Mouse (Mus musculus) kidney, embryonic 15.5 days (tissue): ENCODE results near the gene Lpcat1. TPM values are rescaled to one million over a fixed set of nuclear protein-coding genes. Genes with fewer than 3 reads are reported as not detected.

Experiments
- ATAC-seq: fragments of 200-750 bp; cut with Nextera tagmentation; replicated peaks from 2 replicates; pipeline ENCODE4 v1.8.0; 2017; ENCODE audit warnings: moderate TSS enrichment; ENCODE audit not compliant: low FRiP score
- H3K27ac ChIP-seq: fragments of 300-500 bp; sonication (generic); 2 replicates; pipeline ENCODE4 v1.5.1; 2015; ENCODE audit warnings: mild to moderate bottlenecking, inconsistent platforms
- H3K27me3 ChIP-seq: fragments of 300-500 bp; sonication (generic); 2 replicates; pipeline ENCODE4 v1.6.1; 2015; ENCODE audit warnings: inconsistent platforms
- H3K36me3 ChIP-seq: fragments of 300-500 bp; sonication (generic); 2 replicates; pipeline ENCODE4 v1.6.1; 2015; ENCODE audit warnings: inconsistent platforms
- H3K4me1 ChIP-seq: fragments of 300-500 bp; sonication (generic); 2 replicates; pipeline ENCODE4 v1.6.1; 2015; ENCODE audit warnings: inconsistent platforms
- H3K4me2 ChIP-seq: fragments of 300-500 bp; sonication (generic); 2 replicates; pipeline ENCODE4 v1.6.1; 2015; ENCODE audit warnings: moderate library complexity, mild to moderate bottlenecking, inconsistent platforms
- H3K4me3 ChIP-seq: fragments of 300-500 bp; sonication (generic); replicated peaks from 2 replicates; pipeline ENCODE4 v1.5.1; 2015; ENCODE audit warnings: mild to moderate bottlenecking, inconsistent platforms
- H3K9ac ChIP-seq: fragments of 300-500 bp; sonication (generic); 2 replicates; pipeline ENCODE4 v1.6.1; 2015; ENCODE audit warnings: mild to moderate bottlenecking, inconsistent platforms
- H3K9me3 ChIP-seq: fragments of 300-500 bp; sonication (generic); replicated peaks from 2 replicates; pipeline ENCODE4 v1.6.1; 2016; ENCODE audit warnings: inconsistent platforms
- WGBS: fragments of 180-500 bp; shearing (Covaris S2); methylation state at CpG from one replicate; pipeline ENCODE4 v1.1.7; 2015; ENCODE audit warnings: mixed read lengths; 5-methylcytosine and 5-hydroxymethylcytosine counted together
- polyA plus RNA-seq: library from polyadenylated mRNA; unstranded; fragments of >200 nt; fragmentation: Nextera tagmentation; extraction: Ambion mirVana; gene quantifications from 2 replicates; pipeline ENCODE4 v1.2.1, GENCODE M21; 2015

Gene Lpcat1
- polyA plus RNA-seq: 36.1 and 36.4 TPM in 2 replicates

GRCm38 (mm10) chr13:73467034-73467420 lies at the start of gene Lpcat1:
Gene Lpcat1 (plus strand): TSS chr13:73467197.
- no peaks in the 10 kb centered on the region for H3K36me3 ChIP-seq
- peak within 1 kb of the TSS; percentile 77 for H3K9ac ChIP-seq
- WGBS: under 1% methylated on average over 35 of the region's 35 CpGs
- H3K4me2 ChIP-seq: peak within 1 kb of the TSS; percentile 85
- H3K4me1 ChIP-seq: peaks cover 34% of the 10 kb centered on the region
- peak within 1 kb of the TSS; percentile 90 for H3K27ac ChIP-seq
- H3K9me3 ChIP-seq: no peaks in the 10 kb centered on the region
- peak within 1 kb of the TSS; percentile 77 for H3K4me3 ChIP-seq
- no peaks in the 10 kb centered on the region for H3K27me3 ChIP-seq
- ATAC-seq: peak; percentile 98

- Histone ChIP-seq H3K9ac (no peak overlapping the region), H3K4me3 (no peak overlapping the region), H3K27me3 (no peaks in the 10 kb centered on the region), H3K36me3 (no peaks in the 10 kb centered on the region), H3K27ac (no peak overlapping the region), H3K4me1 (no peaks in the 10 kb centered on the region), H3K4me2 (no peak overlapping the region), H3K9me3 (no peaks in the 10 kb centered on the region)
- WGBS: 41% methylated on average over 15 of the region's 15 CpGs
- ATAC-seq: no peak
Measured at GRCm38 (mm10) chr13:73417478-73418220, 49.3 kb upstream of the Lpcat1 start.

DNA sequence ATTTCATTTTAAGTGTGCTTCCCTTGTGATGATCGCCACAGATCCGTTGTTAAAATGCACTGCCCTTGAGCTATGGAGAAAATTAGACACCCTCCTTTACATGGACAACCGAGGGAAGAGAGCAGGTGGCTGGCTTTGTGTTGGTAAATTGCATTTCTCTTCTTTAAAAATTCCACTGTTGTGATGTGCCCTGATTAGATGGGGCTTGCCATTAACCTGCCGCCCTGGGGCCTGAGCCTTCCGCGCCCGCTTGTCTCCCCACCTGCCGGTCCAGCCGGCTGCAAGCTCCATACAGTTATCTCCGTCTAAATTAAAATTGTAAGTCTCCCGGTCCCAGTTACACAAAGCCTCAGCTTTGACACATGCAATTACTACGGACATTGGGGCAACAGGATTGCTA lies 48.7 kb upstream of the Lpcat1 start:
- Histone ChIP-seq H3K4me3 (no peak overlapping the region), H3K9ac (no peak overlapping the region), H3K27ac (no peak overlapping the region), H3K36me3 (no peaks in the 10 kb centered on the region), H3K9me3 (no peaks in the 10 kb centered on the region), H3K4me1 (no peaks in the 10 kb centered on the region), H3K4me2 (no peak overlapping the region), H3K27me3 (no peaks in the 10 kb centered on the region)
- 54% methylated on average over 12 of the region's 12 CpGs for WGBS
- ATAC-seq: no peak

DNA sequence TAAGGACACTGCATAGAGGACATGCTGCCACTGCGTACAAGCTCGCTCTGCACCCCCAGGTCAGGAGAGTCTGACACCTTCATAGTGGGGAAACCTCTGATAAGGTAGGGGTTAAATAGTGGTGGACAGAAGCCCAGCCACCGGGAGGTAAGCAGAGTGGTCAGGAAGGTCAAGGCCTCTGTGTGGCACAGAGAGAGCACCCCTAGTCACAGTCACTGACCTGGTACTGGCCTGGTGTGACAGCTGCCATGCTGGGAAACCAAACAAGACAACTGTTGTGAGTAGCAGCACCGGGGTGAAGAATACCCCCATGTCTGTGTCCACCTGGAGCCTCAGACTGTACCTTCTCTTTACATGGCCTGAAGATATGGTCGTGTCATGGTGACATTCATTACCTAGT lies 47.8 kb upstream of the Lpcat1 start:
- Histone ChIP-seq H3K9me3 (no peaks in the 10 kb centered on the region), H3K4me2 (no peak overlapping the region), H3K27me3 (no peaks in the 10 kb centered on the region), H3K27ac (no peak overlapping the region), H3K9ac (no peak overlapping the region), H3K4me1 (no peaks in the 10 kb centered on the region), H3K4me3 (no peak overlapping the region), H3K36me3 (no peaks in the 10 kb centered on the region)
- WGBS: 65% methylated on average over 5 of the region's 5 CpGs
- ATAC-seq: no peak

DNA sequence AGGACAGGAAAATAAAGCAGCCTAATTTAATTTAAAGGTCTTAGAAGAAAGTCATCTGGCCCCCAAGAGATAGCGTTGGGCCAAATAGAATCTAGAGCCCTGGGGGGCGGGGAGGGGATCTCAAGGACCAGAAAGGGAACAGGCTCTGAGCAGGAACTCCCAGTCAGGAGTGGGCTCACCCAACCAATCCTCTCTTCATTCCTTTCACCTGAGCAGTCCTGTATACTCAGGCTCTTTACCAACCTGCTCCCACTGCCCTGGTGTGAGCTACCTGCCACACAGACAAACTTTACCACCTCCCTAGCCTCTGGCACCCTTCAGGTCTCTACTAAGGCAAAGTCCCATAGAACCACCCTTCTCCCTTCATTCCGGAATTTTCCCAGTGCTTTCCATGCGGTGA lies 44.0 kb upstream of the Lpcat1 start:
- 59% methylated on average over 4 of the region's 4 CpGs for WGBS
- Histone ChIP-seq H3K27ac (no peak overlapping the region), H3K4me3 (no peak overlapping the region), H3K27me3 (peaks cover 4% of the 10 kb centered on the region), H3K4me1 (no peaks in the 10 kb centered on the region), H3K9ac (no peak overlapping the region), H3K4me2 (no peak overlapping the region), H3K9me3 (no peaks in the 10 kb centered on the region), H3K36me3 (no peaks in the 10 kb centered on the region)
- ATAC-seq: no peak

DNA sequence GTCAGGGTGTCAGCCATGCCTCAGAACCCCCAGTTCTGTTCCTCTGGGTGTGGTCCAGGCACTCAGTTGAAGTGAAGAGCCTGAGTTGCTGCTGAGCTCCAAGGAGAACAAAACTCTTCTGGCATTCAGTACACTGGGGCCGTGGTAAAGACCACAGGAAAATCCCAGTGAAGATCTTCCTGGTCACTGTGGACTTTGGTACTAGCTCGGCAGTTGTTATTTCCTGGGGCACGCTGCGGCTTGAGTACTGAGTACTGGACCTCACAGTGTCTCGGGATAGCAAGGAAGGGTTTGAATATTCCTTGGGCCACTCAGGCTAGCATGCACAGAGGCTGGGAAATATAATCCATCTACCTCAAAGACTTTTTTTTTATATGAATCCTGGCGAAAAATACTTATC lies 42.0 kb upstream of the Lpcat1 start:
- Histone ChIP-seq H3K36me3 (no peaks in the 10 kb centered on the region), H3K9me3 (no peaks in the 10 kb centered on the region), H3K4me1 (no peaks in the 10 kb centered on the region), H3K27me3 (peaks cover 4% of the 10 kb centered on the region), H3K4me3 (no peak overlapping the region), H3K9ac (no peak overlapping the region), H3K4me2 (no peak overlapping the region), H3K27ac (no peak overlapping the region)
- no peak for ATAC-seq
- 75% methylated on average over 6 of the region's 6 CpGs for WGBS

DNA sequence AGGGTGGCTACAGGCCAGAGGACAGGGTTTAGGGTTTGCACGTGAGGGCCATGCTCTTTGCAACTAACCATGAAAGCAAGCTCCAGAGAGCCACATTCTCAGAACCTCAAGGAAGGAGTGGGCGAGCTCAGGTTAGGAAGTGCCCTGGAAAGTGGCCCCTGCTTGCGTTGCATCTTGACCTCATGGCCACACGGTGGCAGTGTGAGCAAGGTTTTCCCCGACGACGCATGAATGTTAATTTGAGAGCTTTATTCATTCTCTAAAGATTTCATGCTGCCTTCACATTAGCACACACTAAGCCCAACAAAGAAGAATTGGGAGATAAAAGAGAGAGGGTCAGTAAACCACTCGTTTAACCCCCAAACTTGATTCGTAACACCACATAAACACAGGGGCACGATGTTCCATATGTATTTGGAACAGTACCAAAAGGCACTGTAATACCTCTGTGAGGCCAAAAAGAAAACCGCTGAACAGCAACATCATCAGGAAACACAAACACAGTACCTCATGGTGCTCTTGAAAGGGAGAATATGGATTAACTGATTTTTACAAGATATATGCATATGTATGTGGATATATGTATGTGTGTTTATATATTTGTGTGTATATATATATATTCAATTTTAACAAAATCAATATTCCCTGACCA lies 41.0 kb upstream of the Lpcat1 start:
- no peaks in the 10 kb centered on the region for H3K4me1 ChIP-seq
- H3K27me3 ChIP-seq: peaks cover 4% of the 10 kb centered on the region
- no peak overlapping the region for H3K4me2 ChIP-seq
- H3K4me3 ChIP-seq: no peak overlapping the region
- no peak overlapping the region for H3K27ac ChIP-seq
- no peak overlapping the region for H3K9ac ChIP-seq
- H3K36me3 ChIP-seq: no peaks in the 10 kb centered on the region
- ATAC-seq: no peak
- WGBS: 16% methylated on average over 11 of the region's 11 CpGs
- no peaks in the 10 kb centered on the region for H3K9me3 ChIP-seq

- Histone ChIP-seq H3K27me3 (peaks cover 4% of the 10 kb centered on the region), H3K4me2 (no peak overlapping the region), H3K4me1 (no peaks in the 10 kb centered on the region), H3K36me3 (no peaks in the 10 kb centered on the region), H3K9ac (no peak overlapping the region), H3K9me3 (no peaks in the 10 kb centered on the region), H3K27ac (no peak overlapping the region), H3K4me3 (no peak overlapping the region)
- ATAC-seq: no peak
- WGBS: 83% methylated on average over 4 of the region's 4 CpGs
Measured at GRCm38 (mm10) chr13:73426587-73426986, 40.4 kb upstream of the Lpcat1 start.

DNA sequence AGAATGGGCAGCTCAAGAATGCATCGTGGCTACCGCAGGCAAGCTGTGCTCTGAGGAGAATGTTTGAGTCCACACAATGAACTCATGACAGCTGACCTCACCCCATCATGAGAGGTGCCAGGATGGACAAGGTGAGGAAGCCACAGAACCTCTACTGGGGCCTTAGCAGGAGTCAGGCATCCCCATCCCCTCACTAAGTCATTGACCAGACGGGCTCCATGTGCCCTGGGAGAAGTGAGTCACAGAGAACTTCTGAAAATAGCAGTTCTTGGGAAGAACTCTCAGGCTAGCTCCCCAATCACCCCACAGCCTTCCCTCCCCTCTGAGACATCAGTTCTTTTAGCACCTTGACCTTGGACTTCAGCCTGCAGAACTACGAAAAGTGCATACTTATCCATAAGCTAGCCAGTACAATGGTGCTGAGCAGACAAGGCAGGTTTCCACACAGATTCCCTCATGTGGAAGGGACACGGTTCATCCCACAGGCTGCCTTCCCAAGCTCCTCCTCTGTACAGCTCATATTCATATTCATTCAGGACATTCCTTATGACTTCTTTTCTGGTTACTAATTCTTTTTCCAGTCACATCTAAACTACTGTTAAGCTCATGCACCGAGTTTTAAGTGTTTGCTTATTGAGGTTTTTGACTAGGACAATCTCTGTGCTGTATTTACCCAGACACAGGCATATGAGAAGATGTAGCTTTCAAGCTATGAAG lies 37.2 kb upstream of the Lpcat1 start:
- ATAC-seq: no peak
- peaks cover 4% of the 10 kb centered on the region for H3K27me3 ChIP-seq
- no peaks in the 10 kb centered on the region for H3K4me1 ChIP-seq
- no peaks in the 10 kb centered on the region for H3K9me3 ChIP-seq
- WGBS: 82% methylated on average over 6 of the region's 6 CpGs
- no peaks in the 10 kb centered on the region for H3K36me3 ChIP-seq
- no peak overlapping the region for H3K4me2 ChIP-seq
- no peak overlapping the region for H3K27ac ChIP-seq
- H3K4me3 ChIP-seq: no peak overlapping the region
- no peak overlapping the region for H3K9ac ChIP-seq

DNA sequence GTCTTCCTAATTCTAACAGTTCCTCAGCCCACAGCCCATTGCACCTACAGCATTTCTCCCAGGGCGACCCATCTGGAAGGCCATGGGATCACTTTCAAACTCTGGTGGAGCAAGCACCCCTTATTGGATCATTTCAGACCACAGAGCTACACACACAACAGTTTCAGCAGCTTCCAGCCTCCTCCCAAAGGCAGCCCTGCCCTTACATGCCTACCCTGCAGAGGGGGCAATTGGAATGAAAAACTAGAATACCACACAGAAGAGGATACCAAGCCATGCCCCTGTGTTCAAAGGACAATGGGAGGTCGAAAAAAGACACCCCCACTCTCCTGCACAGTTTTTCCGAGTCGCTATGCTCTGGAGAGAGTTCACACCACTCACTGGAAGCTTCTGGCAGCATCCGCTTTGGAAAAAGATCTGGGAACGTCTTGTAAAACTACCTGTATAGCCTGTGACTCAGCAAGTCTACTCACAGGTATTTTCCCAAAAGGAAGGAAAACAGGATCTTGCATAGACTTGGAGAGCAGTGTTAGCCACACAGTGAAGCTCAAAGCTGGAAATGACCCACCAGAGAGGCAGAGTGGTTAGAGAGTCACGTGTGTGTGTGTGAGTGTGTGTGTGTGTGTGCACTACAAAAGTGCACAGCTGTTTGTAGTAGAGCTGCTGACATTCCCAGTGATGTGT lies 34.4 kb upstream of the Lpcat1 start:
- Histone ChIP-seq H3K4me1 (no peaks in the 10 kb centered on the region), H3K9me3 (no peaks in the 10 kb centered on the region)

DNA sequence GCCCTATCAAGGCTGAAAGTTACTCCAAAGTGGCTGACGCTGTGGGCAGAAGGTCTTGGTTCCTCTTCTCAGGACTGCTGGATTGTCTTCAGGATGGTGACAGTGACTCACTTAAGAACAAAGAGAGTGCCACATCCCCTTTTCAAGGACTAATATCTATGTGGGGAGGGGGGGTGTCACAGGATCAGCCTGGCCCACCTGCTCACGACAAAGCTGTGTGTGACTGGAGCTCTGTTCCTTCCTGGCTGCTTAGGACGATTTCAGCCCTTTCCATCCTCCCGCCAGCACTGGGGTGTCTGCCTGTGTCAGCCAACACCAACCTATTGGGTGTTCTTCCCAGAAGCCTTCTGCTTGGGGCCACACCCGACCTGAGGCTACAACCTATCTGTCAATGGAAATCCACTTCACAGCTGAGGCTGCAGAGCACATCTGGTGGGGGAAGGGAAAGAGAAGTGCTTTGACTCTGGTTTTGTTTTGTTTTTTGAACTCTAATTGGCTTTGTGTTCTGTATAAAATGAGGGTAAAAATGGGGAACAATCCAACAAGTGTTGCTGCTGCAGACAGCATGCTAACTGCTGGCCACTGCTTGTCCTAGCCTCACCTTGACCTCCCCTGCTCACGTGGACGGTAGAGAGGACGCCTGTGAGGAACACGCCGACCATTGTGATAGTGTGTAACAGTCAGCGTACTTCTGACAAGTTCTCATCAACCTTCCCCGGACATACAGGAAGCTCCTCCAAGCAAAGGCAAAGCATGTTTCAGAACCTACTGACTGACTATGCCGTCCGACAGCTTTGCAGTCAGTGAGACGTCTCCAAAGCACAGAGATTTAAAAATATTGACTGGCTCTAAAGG lies 33.1 kb upstream of the Lpcat1 start:
- ATAC-seq: no peak
- no peak overlapping the region for H3K9ac ChIP-seq
- H3K4me1 ChIP-seq: no peaks in the 10 kb centered on the region
- H3K27ac ChIP-seq: no peak overlapping the region
- H3K4me2 ChIP-seq: no peak overlapping the region
- no peaks in the 10 kb centered on the region for H3K27me3 ChIP-seq
- WGBS: 79% methylated on average over 15 of the region's 15 CpGs
- H3K4me3 ChIP-seq: no peak overlapping the region
- no peaks in the 10 kb centered on the region for H3K9me3 ChIP-seq
- H3K36me3 ChIP-seq: no peaks in the 10 kb centered on the region

More for the DNA sequence above, 34.4 kb upstream of the Lpcat1 start:
- no peaks in the 10 kb centered on the region for H3K36me3 ChIP-seq
- no peaks in the 10 kb centered on the region for H3K27me3 ChIP-seq
- H3K27ac ChIP-seq: no peak overlapping the region
- no peak for ATAC-seq
- no peak overlapping the region for H3K4me2 ChIP-seq
- 71% methylated on average over 7 of the region's 7 CpGs for WGBS
- no peak overlapping the region for H3K9ac ChIP-seq
- no peak overlapping the region for H3K4me3 ChIP-seq
